Comparison of ENCODE assay signal across 12 mouse cellular contexts in the genomic region with DNA sequence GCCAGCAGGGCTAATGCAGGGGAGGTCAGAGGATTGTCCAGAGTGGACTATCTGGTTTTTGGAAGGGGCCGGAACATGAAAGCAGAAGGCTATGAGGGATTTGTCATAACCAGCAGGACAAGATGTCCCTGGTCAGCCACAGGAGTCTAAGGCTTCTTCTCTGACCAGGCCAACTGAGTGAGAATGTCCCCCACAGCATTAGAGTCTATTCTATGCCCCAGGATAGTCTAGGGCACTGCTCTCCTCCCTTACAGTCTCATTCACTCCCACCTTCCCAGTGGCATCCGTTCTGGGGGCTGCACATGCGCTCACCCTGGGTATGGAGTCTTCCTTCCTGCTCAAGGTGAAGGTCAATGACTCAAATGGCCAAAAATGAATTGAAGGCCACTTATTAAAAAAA.
"Had no signal": no experiment of that assay in that cellular context is flagged by ENCODE, and none has a peak within 500 bp of the region (broad histone marks: within the 10 kb centered on the region; RNA-seq: fewer than 3 reads in every experiment).

No protein-coding gene starts in this region.

- DNase-seq: retina, postnatal 1 day; right cerebral cortex, adult 18-20 months; right cerebral cortex, postnatal 14 days; right cerebral cortex, postnatal 25 days; right cerebral cortex, postnatal 4 days; spleen, adult 18-20 months; thymus, adult 18-20 months; thymus, adult 2 months; thymus, postnatal 14 days; thymus, postnatal 25 days; thymus, postnatal 36 days; thymus, postnatal 4 days had no signal
